Mouse (Mus musculus): ENCODE results near the gene Sppl3. TPM values are rescaled to one million over a fixed set of nuclear protein-coding genes. Genes with fewer than 3 reads are reported as not detected.

Sppl3 gene
- total RNA-seq, 1 experiment = 56.1 TPM

DNA sequence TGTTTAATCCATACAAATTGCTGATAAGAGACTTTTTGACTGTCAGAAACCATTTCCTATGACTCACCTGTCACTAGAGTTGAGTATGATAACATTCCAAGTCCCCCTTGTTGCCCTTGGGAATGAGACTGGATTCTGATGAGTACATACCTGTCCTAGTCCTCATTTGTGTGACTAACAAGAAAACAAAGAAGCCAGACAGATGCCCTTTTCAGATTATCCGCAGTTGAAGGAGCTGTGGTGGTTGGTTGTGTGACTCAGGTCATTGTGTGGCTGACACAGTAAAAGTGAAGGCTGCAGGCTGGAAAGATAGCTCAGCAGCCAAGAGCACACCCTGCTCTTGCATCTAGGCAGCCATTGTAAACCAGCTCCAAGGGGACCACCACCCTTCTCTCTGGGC, 51.6 kb downstream of the Sppl3 start:
- Histone ChIP-seq H3K9me3 (ENCODE audit: control insufficient read depth, insufficient read depth, low read depth, low read length) (no peaks in the 10 kb centered on the region), H3K9ac (ENCODE audit: insufficient read depth, low read depth, low read length, poor library complexity, severe bottlenecking) (no peak overlapping the region), H3K4me1 (ENCODE audit: control insufficient read depth in 2 of 2, insufficient read depth in 2 of 2, low read length in 2 of 2, poor library complexity in 1 of 2) (peaks cover 0 to 4% of the 10 kb centered on the region in 2 experiments; a peak in 1 of 4 replicates), H3K27ac (ENCODE audit: insufficient read depth, low read depth, low read length, poor library complexity, severe bottlenecking) (no peak overlapping the region), H3K4me3 (ENCODE audit: insufficient read depth in 1 of 2, low read depth in 1 of 2, low read length in 2 of 2, poor library complexity in 1 of 2, severe bottlenecking in 1 of 2) (no peak overlapping the region), H3K36me3 (ENCODE audit: control insufficient read depth, insufficient read depth, low read length, poor library complexity, severe bottlenecking) (peaks cover 5% of the 10 kb centered on the region; the same call in 1 of the 2 replicates)
- in situ Hi-C loops (cut with MboI; ENCODE audit: low sequenced_read_pairs in 2 of 2, unreplicated experiment in 2 of 2) = no loop called here
- TF ChIP-seq ZNF384 (IDR thresholded peaks at IDR 0.05; ENCODE audit: low read depth, low read length) (no peak), MAFK (IDR thresholded peaks at IDR 0.05; ENCODE audit: insufficient read depth, low read depth, low read length) (0 out of 2 replicates have a peak, but pooled peaks have one; percentile 25)
- DNase-seq (ENCODE audit: low read depth, low spot score) = no peak

DNA sequence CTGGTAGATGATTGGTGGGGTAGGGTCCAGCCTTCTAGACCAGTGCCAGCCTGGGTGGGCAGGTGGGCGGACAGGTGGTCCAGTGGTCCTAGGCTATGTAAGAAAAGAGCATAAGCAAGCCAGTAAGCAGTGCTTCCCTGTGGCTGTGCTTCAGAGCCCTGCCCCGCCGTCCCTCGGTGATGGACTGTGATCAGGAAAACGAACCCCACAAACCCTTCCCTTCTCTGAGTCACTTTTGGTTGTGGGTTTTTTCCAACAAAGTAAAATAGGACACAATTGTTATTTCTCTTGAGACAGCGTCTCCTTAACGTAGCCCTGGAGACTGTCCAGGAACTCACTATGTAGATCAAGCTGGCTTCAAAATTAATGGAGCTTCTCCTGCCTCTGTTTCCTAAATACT, 52.5 kb downstream of the Sppl3 start:
- Histone ChIP-seq H3K9ac (ENCODE audit: insufficient read depth, low read depth, low read length, poor library complexity, severe bottlenecking) (no peak overlapping the region), H3K4me3 (ENCODE audit: insufficient read depth in 1 of 2, low read depth in 1 of 2, low read length in 2 of 2, poor library complexity in 1 of 2, severe bottlenecking in 1 of 2) (no peak overlapping the region), H3K36me3 (ENCODE audit: control insufficient read depth, insufficient read depth, low read length, poor library complexity, severe bottlenecking) (peaks cover 7% of the 10 kb centered on the region; the same call in 1 of the 2 replicates), H3K27ac (ENCODE audit: insufficient read depth, low read depth, low read length, poor library complexity, severe bottlenecking) (no peak overlapping the region), H3K9me3 (ENCODE audit: control insufficient read depth, insufficient read depth, low read depth, low read length) (no peaks in the 10 kb centered on the region), H3K4me1 (ENCODE audit: control insufficient read depth in 2 of 2, insufficient read depth in 2 of 2, low read length in 2 of 2, poor library complexity in 1 of 2) (peaks cover 0 to 9% of the 10 kb centered on the region in 2 experiments; a peak in 2 of 4 replicates)
- TF ChIP-seq ZNF384 (IDR thresholded peaks at IDR 0.05; ENCODE audit: low read depth, low read length) (no peak), HCFC1 (IDR thresholded peaks at IDR 0.05; ENCODE audit: borderline replicate concordance, insufficient read depth, low read length) (no peak), ZC3H11A (IDR thresholded peaks at IDR 0.05; ENCODE audit: borderline replicate concordance, low read depth, low read length) (no peak), MAFK (IDR thresholded peaks at IDR 0.05; ENCODE audit: insufficient read depth, low read depth, low read length) (no peak), CHD2 (IDR thresholded peaks at IDR 0.05; ENCODE audit: low read depth, low read length) (no peak)
- in situ Hi-C loops (cut with MboI; ENCODE audit: low sequenced_read_pairs in 2 of 2, unreplicated experiment in 2 of 2) = no loop called here
- no peak for DNase-seq (ENCODE audit: low read depth, low spot score)

DNA sequence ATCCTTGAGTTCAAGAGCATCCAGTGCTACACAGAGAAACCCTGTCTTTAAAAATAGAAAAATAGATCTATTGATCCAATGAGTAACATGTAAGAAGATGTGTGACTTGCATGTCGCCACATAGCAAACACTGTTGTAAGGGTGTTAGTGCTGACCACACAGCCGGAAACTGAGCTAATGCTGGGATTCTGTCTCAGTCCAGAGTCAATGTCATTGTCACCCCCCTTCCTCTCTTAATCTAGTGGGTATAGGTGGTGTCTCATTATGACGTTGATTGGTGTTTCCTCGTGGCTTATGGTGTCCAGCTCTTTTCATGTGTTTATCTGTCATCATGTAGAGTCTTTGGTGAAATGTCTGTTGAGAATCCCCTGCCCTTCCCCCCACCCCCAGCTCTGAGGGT, 55.3 kb downstream of the Sppl3 start:
- no peak for TF ChIP-seq ZC3H11A (IDR thresholded peaks at IDR 0.05; ENCODE audit: borderline replicate concordance, low read depth, low read length)
- TF ChIP-seq CHD2 (IDR thresholded peaks at IDR 0.05; ENCODE audit: low read depth, low read length) = no peak
- TF ChIP-seq MAFK (IDR thresholded peaks at IDR 0.05; ENCODE audit: insufficient read depth, low read depth, low read length) = no peak
- TF ChIP-seq HCFC1 (IDR thresholded peaks at IDR 0.05; ENCODE audit: borderline replicate concordance, insufficient read depth, low read length) = no peak
- no peak for TF ChIP-seq ZNF384 (IDR thresholded peaks at IDR 0.05; ENCODE audit: low read depth, low read length)
- Histone ChIP-seq H3K9me3 (ENCODE audit: control insufficient read depth, insufficient read depth, low read depth, low read length) (no peaks in the 10 kb centered on the region), H3K27ac (ENCODE audit: insufficient read depth, low read depth, low read length, poor library complexity, severe bottlenecking) (no peak overlapping the region), H3K36me3 (ENCODE audit: control insufficient read depth, insufficient read depth, low read length, poor library complexity, severe bottlenecking) (peaks cover 7% of the 10 kb centered on the region; the same call in 1 of the 2 replicates), H3K4me3 (ENCODE audit: insufficient read depth in 1 of 2, low read depth in 1 of 2, low read length in 2 of 2, poor library complexity in 1 of 2, severe bottlenecking in 1 of 2) (no peak overlapping the region), H3K4me1 (ENCODE audit: control insufficient read depth in 2 of 2, insufficient read depth in 2 of 2, low read length in 2 of 2, poor library complexity in 1 of 2) (peaks cover 0 to 12% of the 10 kb centered on the region in 2 experiments; a peak in 2 of 4 replicates), H3K9ac (ENCODE audit: insufficient read depth, low read depth, low read length, poor library complexity, severe bottlenecking) (no peak overlapping the region)
- in situ Hi-C loops (cut with MboI; ENCODE audit: low sequenced_read_pairs in 2 of 2, unreplicated experiment in 2 of 2) = no loop called here
- no peak for DNase-seq (ENCODE audit: low read depth, low spot score)

DNA sequence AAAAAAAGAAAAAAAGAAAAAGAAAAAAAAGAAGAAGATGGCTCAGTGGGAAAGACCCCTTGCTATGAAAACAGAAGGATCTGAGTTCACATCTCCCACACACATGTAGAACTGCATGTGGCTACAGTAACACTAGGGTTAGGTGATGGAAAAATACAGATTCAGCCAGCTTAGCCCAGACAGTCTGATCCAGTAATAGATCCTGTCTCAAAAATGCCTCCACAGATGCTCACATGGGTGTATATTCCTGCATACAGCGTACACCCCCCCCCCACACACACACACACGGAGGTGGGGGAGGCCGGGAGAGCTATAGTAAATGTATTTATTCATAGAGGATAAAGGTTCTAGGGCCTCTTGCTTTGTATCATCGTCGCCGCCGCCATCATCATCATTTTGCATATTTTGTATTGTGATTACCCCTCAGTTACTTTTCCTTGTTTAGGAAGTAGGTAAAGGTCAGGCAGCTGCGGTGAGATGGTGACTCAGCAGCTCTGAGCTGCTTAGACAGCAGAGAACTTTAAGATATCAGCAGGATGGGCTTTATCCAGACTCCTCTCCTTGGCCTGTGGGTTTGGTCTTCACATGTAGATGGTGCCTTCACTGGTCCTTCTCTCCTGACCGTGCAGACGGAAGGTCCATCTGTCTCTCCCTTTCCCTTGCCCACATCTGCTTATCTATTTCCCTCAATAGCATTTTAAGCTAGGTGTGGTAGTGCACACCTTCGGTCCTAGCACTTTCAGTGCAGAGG, 57.9 kb downstream of the Sppl3 start:
- in situ Hi-C loops (cut with MboI; ENCODE audit: low sequenced_read_pairs in 2 of 2, unreplicated experiment in 2 of 2) = no loop called here
- H3K4me1 ChIP-seq (ENCODE audit: control insufficient read depth in 2 of 2, insufficient read depth in 2 of 2, low read length in 2 of 2, poor library complexity in 1 of 2) = peaks cover 0 to 12% of the 10 kb centered on the region in 2 experiments; a peak in 2 of 4 replicates

More for the DNA sequence above, 57.9 kb downstream of the Sppl3 start:
- H3K4me3 ChIP-seq (ENCODE audit: insufficient read depth in 1 of 2, low read depth in 1 of 2, low read length in 2 of 2, poor library complexity in 1 of 2, severe bottlenecking in 1 of 2) = no peak overlapping the region
- no peaks in the 10 kb centered on the region for H3K9me3 ChIP-seq (ENCODE audit: control insufficient read depth, insufficient read depth, low read depth, low read length)
- DNase-seq (ENCODE audit: low read depth, low spot score) = no peak
- peaks cover 4% of the 10 kb centered on the region; the same call in 1 of the 2 replicates for H3K36me3 ChIP-seq (ENCODE audit: control insufficient read depth, insufficient read depth, low read length, poor library complexity, severe bottlenecking)
- TF ChIP-seq ZC3H11A (IDR thresholded peaks at IDR 0.05; ENCODE audit: borderline replicate concordance, low read depth, low read length) (no peak), MAFK (IDR thresholded peaks at IDR 0.05; ENCODE audit: insufficient read depth, low read depth, low read length) (peak; percentile 48; the same call in 1 of the 2 replicates)
- H3K27ac ChIP-seq (ENCODE audit: insufficient read depth, low read depth, low read length, poor library complexity, severe bottlenecking) = no peak overlapping the region
- H3K9ac ChIP-seq (ENCODE audit: insufficient read depth, low read depth, low read length, poor library complexity, severe bottlenecking) = no peak overlapping the region
